Mouse (Mus musculus): ENCODE measurements around the gene Gm17359. TPM values are rescaled to one million over a fixed set of nuclear protein-coding genes. Genes with fewer than 3 reads are reported as not detected.

The Gm17359 gene
- polyA plus RNA-seq, 1 experiment, result not detected

- Histone ChIP-seq H3K4me3 (ENCODE audit: extremely low read depth, insufficient read depth, insufficient read length) (no peak overlapping the region), H3K4me1 (ENCODE audit: control insufficient read depth, insufficient read depth, insufficient read length) (no peaks in the 10 kb centered on the region), H3K27ac (ENCODE audit: insufficient read depth, low read length) (no peak overlapping the region), H3K36me3 (ENCODE audit: control insufficient read depth, insufficient read depth, low read length) (no peaks in the 10 kb centered on the region), H3K27me3 (ENCODE audit: control insufficient read depth, insufficient read depth, low read length) (no peaks in the 10 kb centered on the region)
- TF ChIP-seq POLR2A (IDR thresholded peaks at IDR 0.05; ENCODE audit: low read depth, low read length) (no peak), CTCF (IDR thresholded peaks at IDR 0.05; ENCODE audit: extremely low read depth, insufficient read depth, insufficient read length, insufficient replicate concordance) (no peak)
- 93% methylated on average over 1 of the region's 1 CpGs for WGBS
- DNase-seq (ENCODE audit: low read depth in 1 of 2, low spot score in 2 of 2), result no peak
Measured at GRCm38 (mm10) chr3:79425441-79425840, 89.0 kb downstream of the Gm17359 start.

- H3K4me3 ChIP-seq (ENCODE audit: extremely low read depth, insufficient read depth, insufficient read length), result no peak overlapping the region
Measured at GRCm38 (mm10) chr3:79433593-79433992, 97.1 kb downstream of the Gm17359 start.

GRCm38 (mm10) chr3:79434436-79434835, 98.0 kb downstream of the Gm17359 start:
- H3K4me3 ChIP-seq (ENCODE audit: extremely low read depth, insufficient read depth, insufficient read length), result no peak overlapping the region
- no peaks in the 10 kb centered on the region for H3K4me1 ChIP-seq (ENCODE audit: control insufficient read depth, insufficient read depth, insufficient read length)
- H3K27ac ChIP-seq (ENCODE audit: insufficient read depth, low read length), result no peak overlapping the region
- DNase-seq (ENCODE audit: low read depth in 1 of 2, low spot score in 2 of 2), result no peak
- 87% methylated on average over 9 of the region's 9 CpGs for WGBS
- TF ChIP-seq CTCF (IDR thresholded peaks at IDR 0.05; ENCODE audit: extremely low read depth, insufficient read depth, insufficient read length, insufficient replicate concordance) (no peak), POLR2A (IDR thresholded peaks at IDR 0.05; ENCODE audit: low read depth, low read length) (no peak)
- no peaks in the 10 kb centered on the region for H3K27me3 ChIP-seq (ENCODE audit: control insufficient read depth, insufficient read depth, low read length)
- no peaks in the 10 kb centered on the region for H3K36me3 ChIP-seq (ENCODE audit: control insufficient read depth, insufficient read depth, low read length)

More at GRCm38 (mm10) chr3:79433593-79433992, 97.1 kb downstream of the Gm17359 start:
- H3K4me1 ChIP-seq (ENCODE audit: control insufficient read depth, insufficient read depth, insufficient read length), result no peaks in the 10 kb centered on the region
- H3K27ac ChIP-seq (ENCODE audit: insufficient read depth, low read length), result no peak overlapping the region
- no peak for DNase-seq (ENCODE audit: low read depth in 1 of 2, low spot score in 2 of 2)
- TF ChIP-seq CTCF (IDR thresholded peaks at IDR 0.05; ENCODE audit: extremely low read depth, insufficient read depth, insufficient read length, insufficient replicate concordance) (no peak), POLR2A (IDR thresholded peaks at IDR 0.05; ENCODE audit: low read depth, low read length) (no peak)
- H3K36me3 ChIP-seq (ENCODE audit: control insufficient read depth, insufficient read depth, low read length), result no peaks in the 10 kb centered on the region
- no peaks in the 10 kb centered on the region for H3K27me3 ChIP-seq (ENCODE audit: control insufficient read depth, insufficient read depth, low read length)

GRCm38 (mm10) chr3:79434985-79435384, 98.5 kb downstream of the Gm17359 start:
- H3K36me3 ChIP-seq (ENCODE audit: control insufficient read depth, insufficient read depth, low read length), result no peaks in the 10 kb centered on the region
- H3K27ac ChIP-seq (ENCODE audit: insufficient read depth, low read length), result no peak overlapping the region
- WGBS, result 88% methylated on average over 5 of the region's 5 CpGs
- no peak for DNase-seq (ENCODE audit: low read depth in 1 of 2, low spot score in 2 of 2)
- H3K4me1 ChIP-seq (ENCODE audit: control insufficient read depth, insufficient read depth, insufficient read length), result no peaks in the 10 kb centered on the region
- no peak for TF ChIP-seq CTCF (IDR thresholded peaks at IDR 0.05; ENCODE audit: extremely low read depth, insufficient read depth, insufficient read length, insufficient replicate concordance)
- no peak for TF ChIP-seq POLR2A (IDR thresholded peaks at IDR 0.05; ENCODE audit: low read depth, low read length)
- no peaks in the 10 kb centered on the region for H3K27me3 ChIP-seq (ENCODE audit: control insufficient read depth, insufficient read depth, low read length)
- no peak overlapping the region for H3K4me3 ChIP-seq (ENCODE audit: extremely low read depth, insufficient read depth, insufficient read length)

- whole genome bisulfite sequencing, result 81% methylated on average over 7 of the region's 7 CpGs
- H3K36me3 ChIP-seq (ENCODE audit: control insufficient read depth, insufficient read depth, low read length), result no peaks in the 10 kb centered on the region
- no peak overlapping the region for H3K4me3 ChIP-seq (ENCODE audit: extremely low read depth, insufficient read depth, insufficient read length)
- DNase-seq (ENCODE audit: low read depth in 1 of 2, low spot score in 2 of 2), result no peak
- no peaks in the 10 kb centered on the region for H3K4me1 ChIP-seq (ENCODE audit: control insufficient read depth, insufficient read depth, insufficient read length)
- no peak for TF ChIP-seq POLR2A (IDR thresholded peaks at IDR 0.05; ENCODE audit: low read depth, low read length)
- TF ChIP-seq CTCF (IDR thresholded peaks at IDR 0.05; ENCODE audit: extremely low read depth, insufficient read depth, insufficient read length, insufficient replicate concordance), result no peak
- no peak overlapping the region for H3K27ac ChIP-seq (ENCODE audit: insufficient read depth, low read length)
- no peaks in the 10 kb centered on the region for H3K27me3 ChIP-seq (ENCODE audit: control insufficient read depth, insufficient read depth, low read length)
Measured at GRCm38 (mm10) chr3:79436186-79436585, 99.7 kb downstream of the Gm17359 start.

GRCm38 (mm10) chr3:79438276-79438675, 101.8 kb downstream of the Gm17359 start:
- H3K4me1 ChIP-seq (ENCODE audit: control insufficient read depth, insufficient read depth, insufficient read length), result no peaks in the 10 kb centered on the region
- DNase-seq (ENCODE audit: low read depth in 1 of 2, low spot score in 2 of 2), result no peak
- 86% methylated on average over 3 of the region's 3 CpGs for WGBS
- no peak overlapping the region for H3K27ac ChIP-seq (ENCODE audit: insufficient read depth, low read length)
- H3K27me3 ChIP-seq (ENCODE audit: control insufficient read depth, insufficient read depth, low read length), result no peaks in the 10 kb centered on the region
- no peak overlapping the region for H3K4me3 ChIP-seq (ENCODE audit: extremely low read depth, insufficient read depth, insufficient read length)
- TF ChIP-seq POLR2A (IDR thresholded peaks at IDR 0.05; ENCODE audit: low read depth, low read length) (no peak), CTCF (IDR thresholded peaks at IDR 0.05; ENCODE audit: extremely low read depth, insufficient read depth, insufficient read length, insufficient replicate concordance) (no peak)
- no peaks in the 10 kb centered on the region for H3K36me3 ChIP-seq (ENCODE audit: control insufficient read depth, insufficient read depth, low read length)

- no peak for TF ChIP-seq CTCF (IDR thresholded peaks at IDR 0.05; ENCODE audit: extremely low read depth, insufficient read depth, insufficient read length, insufficient replicate concordance)
- TF ChIP-seq POLR2A (IDR thresholded peaks at IDR 0.05; ENCODE audit: low read depth, low read length), result no peak
- Histone ChIP-seq H3K4me1 (ENCODE audit: control insufficient read depth, insufficient read depth, insufficient read length) (no peaks in the 10 kb centered on the region), H3K27ac (ENCODE audit: insufficient read depth, low read length) (no peak overlapping the region), H3K27me3 (ENCODE audit: control insufficient read depth, insufficient read depth, low read length) (no peaks in the 10 kb centered on the region), H3K4me3 (ENCODE audit: extremely low read depth, insufficient read depth, insufficient read length) (no peak overlapping the region), H3K36me3 (ENCODE audit: control insufficient read depth, insufficient read depth, low read length) (no peaks in the 10 kb centered on the region)
- DNase-seq (ENCODE audit: low read depth in 1 of 2, low spot score in 2 of 2), result no peak
- WGBS, result 86% methylated on average over 12 of the region's 12 CpGs
Measured at GRCm38 (mm10) chr3:79440976-79441491, 104.6 kb downstream of the Gm17359 start.
